Mouse (Mus musculus) ovary, postnatal 36 days (tissue): ENCODE results near the gene Il11.

Source experiments
- DNase-seq: peaks from one replicate; pipeline ENCODE4 v3.0.0; 2022; ENCODE audit warnings: low spot score, mixed read lengths

Gene Il11

GRCm38 (mm10) chr7:4742482-4742819 is 40.2 kb downstream of the Il11 start:
- DNase-seq, result no peak

GRCm38 (mm10) chr7:4741672-4742481 is 40.8 kb downstream of the Il11 start:
- no peak for DNase-seq

GRCm38 (mm10) chr7:4741151-4741550 is 41.5 kb downstream of the Il11 start:
- peak; percentile 61 for DNase-seq

GRCm38 (mm10) chr7:4740309-4740727 is 42.3 kb downstream of the Il11 start:
- no peak for DNase-seq

- DNase-seq, result peak; percentile 92
These were observed 42.9 kb downstream of the Il11 start, which contains the start of gene Kmt5c for GRCm38 (mm10) chr7:4739544-4740275. TSS of gene Kmt5c (plus strand) at chr7:4740115.

- DNase-seq, result no peak
These were observed 43.6 kb downstream of the Il11 start for GRCm38 (mm10) chr7:4739041-4739543.

GRCm38 (mm10) chr7:4732968-4733392 is 49.7 kb downstream of the Il11 start:
- DNase-seq, result no peak

GRCm38 (mm10) chr7:4731090-4731489 is 51.6 kb downstream of the Il11 start:
- DNase-seq, result no peak

GRCm38 (mm10) chr7:4725169-4725568 is 57.5 kb downstream of the Il11 start, which contains the start of gene Tmem150b:
TSS of gene Tmem150b (minus strand) at chr7:4725249.
- no peak for DNase-seq

GRCm38 (mm10) chr7:4724359-4724758 is 58.3 kb downstream of the Il11 start:
- no peak for DNase-seq

- DNase-seq, result no peak
These were observed 59.2 kb downstream of the Il11 start for GRCm38 (mm10) chr7:4723508-4723907.
